Mouse (Mus musculus): Measurements from ENCODE around the gene Hoxa5. TPM values are rescaled to one million over a fixed set of nuclear protein-coding genes. Genes with fewer than 3 reads are reported as not detected.

Hoxa5 gene
- polyA plus RNA-seq, 1 experiment, result 1.6 TPM

DNA sequence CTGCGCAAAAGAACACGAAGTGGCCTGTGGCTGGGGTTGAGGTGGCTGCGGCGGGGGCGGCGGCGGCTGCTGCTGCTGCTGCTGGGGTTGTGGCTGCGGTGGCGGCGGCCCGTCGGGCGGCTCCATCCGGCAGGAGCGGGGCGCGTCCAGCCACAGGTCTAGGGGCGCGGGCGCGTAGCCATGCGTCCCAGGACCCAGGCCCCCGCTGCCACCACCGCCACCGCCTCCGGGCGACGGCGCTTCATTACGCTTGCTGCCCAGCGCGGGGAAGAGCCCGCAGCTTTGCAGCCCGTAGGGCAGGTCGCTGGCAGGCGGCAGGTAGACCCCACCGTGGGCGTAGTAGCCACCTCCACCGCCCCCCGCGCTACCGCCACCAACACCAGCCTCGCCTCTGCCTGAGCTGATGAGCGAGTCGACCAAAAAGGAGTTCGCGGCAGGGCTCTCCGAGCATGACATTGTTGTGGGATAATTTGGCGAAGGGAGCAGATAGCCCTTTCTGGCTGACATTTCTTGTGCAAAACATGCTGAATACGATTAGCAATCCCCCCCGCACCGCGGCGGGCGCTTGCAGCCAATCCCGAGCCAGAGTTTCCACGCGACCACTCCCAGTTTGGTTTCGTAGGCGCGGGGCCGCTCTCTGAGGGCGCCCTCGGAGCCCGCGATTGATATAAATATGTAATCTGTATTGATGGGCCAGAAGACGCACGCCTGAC, 30.2 kb upstream of the Hoxa5 start:
- H3K4me2 ChIP-seq (ENCODE audit: low read depth), result peak overlapping the region; percentile 99
- peak overlapping the region; percentile 73 for H3ac ChIP-seq (ENCODE audit: control insufficient read depth, insufficient read length)
- H3K4me3 ChIP-seq, result peak overlapping the region; percentile 89
- H3K27me3 ChIP-seq (ENCODE audit: control insufficient read depth, insufficient read depth, insufficient read length), result no peaks in the 10 kb centered on the region
- TF ChIP-seq POLR2AphosphoS2 (IDR thresholded peaks at IDR 0.05; ENCODE audit: insufficient read length, low read depth) (peak; percentile 40), USF1 (IDR thresholded peaks at IDR 0.05; ENCODE audit: low read depth) (no peak)
- no peaks in the 10 kb centered on the region for H3K36me3 ChIP-seq (ENCODE audit: control insufficient read depth, insufficient read depth)
- H3K79me2 ChIP-seq (ENCODE audit: control insufficient read depth, insufficient read depth), result peaks cover 91% of the 10 kb centered on the region

DNA sequence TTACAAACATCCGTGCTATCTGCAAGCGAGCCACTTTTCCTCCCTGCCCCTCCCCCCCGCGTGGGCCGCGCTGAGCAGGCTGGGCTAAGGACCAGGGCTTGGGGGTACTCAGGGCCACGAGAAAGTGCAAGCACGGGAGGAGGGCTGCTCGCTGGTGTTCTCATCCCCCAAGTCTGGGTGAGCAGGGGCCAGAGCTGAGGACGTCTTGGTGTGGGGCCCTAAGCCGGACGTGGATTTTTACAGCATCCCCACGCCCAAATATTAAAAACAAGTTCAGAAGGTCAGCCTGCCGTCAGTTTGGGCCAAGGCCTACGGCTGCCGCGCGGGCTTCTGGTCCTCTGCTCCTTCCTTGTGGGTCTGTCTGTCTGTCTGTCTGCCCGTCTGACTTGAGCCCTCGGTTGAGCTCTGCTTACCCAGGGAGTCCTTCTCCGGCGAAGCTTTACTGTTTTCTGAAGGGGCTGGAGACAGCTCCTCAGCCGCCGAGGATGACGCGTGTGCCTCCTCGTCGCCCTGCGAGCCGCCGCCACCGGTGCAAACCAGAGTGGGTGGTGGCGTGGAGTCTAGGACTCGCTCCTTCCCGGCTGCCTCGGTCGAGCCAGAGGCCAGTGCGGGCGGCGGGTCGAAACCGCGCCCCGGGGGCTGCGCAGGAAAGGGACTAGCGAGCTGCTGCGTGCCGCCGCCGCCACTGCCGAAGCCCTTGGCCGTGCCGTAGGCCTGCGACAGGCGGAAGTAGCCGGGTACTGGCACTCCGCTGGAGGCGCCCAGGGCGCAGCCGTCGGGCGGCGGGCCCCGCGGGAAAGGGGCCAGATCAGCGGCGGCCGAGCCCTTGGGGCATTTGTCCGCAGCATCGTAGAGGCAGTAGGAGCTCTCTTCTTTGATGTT, 29.4 kb upstream of the Hoxa5 start:
- H3K27me3 ChIP-seq (ENCODE audit: control insufficient read depth, insufficient read depth, insufficient read length), result no peaks in the 10 kb centered on the region
- no peaks in the 10 kb centered on the region for H3K36me3 ChIP-seq (ENCODE audit: control insufficient read depth, insufficient read depth)
- peak overlapping the region; percentile 99 for H3K4me2 ChIP-seq (ENCODE audit: low read depth)
- peak overlapping the region; percentile 89 for H3K4me3 ChIP-seq
- peak overlapping the region; percentile 73 for H3ac ChIP-seq (ENCODE audit: control insufficient read depth, insufficient read length)
- TF ChIP-seq POLR2AphosphoS2 (IDR thresholded peaks at IDR 0.05; ENCODE audit: insufficient read length, low read depth), result peak; percentile 57
- TF ChIP-seq POLR2A (IDR thresholded peaks at IDR 0.05; ENCODE audit: insufficient read length, low read depth), result peak; percentile 45
- TF ChIP-seq MYOD1 (IDR thresholded peaks at IDR 0.05; ENCODE audit: control insufficient read depth in 1 of 3, insufficient read length in 2 of 3, low read depth in 2 of 3), result peak in 1 of 3 experiments; percentile 18
- TF ChIP-seq CEBPB (IDR thresholded peaks at IDR 0.05; ENCODE audit: insufficient read depth, poor library complexity, severe bottlenecking), result no peak
- peaks cover 90% of the 10 kb centered on the region for H3K79me2 ChIP-seq (ENCODE audit: control insufficient read depth, insufficient read depth)

DNA sequence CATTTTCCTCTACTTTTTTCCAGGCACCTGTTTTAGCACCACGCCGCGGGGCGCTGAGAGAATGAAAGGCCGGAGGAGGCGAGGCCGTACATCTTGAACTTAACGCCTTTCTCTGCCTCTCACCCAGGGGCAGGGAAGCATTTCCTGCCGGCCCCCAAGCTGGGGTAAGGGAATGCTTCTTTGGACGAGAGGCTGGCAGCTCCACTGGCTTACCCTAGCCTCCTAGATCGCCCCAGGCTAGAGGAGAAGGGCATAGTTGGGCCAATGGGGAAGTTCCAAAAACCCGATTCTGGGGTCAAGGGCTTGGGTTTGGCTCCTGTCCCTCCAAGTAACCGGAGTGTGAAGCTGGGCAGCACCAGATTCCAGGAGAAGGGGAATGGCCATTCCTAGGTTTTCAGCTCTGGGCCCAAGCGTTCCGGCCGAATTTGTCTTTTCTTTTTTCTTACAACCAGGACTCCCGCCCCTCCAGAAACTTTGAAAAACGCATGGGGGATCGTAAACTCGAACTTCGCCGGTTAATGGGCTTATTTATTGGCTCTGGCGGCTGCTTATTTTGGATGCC, 28.7 kb upstream of the Hoxa5 start:
- H3K4me2 ChIP-seq (ENCODE audit: low read depth), result peak overlapping the region; percentile 99
- peak overlapping the region; percentile 89 for H3K4me3 ChIP-seq
- no peaks in the 10 kb centered on the region for H3K27me3 ChIP-seq (ENCODE audit: control insufficient read depth, insufficient read depth, insufficient read length)

DNA sequence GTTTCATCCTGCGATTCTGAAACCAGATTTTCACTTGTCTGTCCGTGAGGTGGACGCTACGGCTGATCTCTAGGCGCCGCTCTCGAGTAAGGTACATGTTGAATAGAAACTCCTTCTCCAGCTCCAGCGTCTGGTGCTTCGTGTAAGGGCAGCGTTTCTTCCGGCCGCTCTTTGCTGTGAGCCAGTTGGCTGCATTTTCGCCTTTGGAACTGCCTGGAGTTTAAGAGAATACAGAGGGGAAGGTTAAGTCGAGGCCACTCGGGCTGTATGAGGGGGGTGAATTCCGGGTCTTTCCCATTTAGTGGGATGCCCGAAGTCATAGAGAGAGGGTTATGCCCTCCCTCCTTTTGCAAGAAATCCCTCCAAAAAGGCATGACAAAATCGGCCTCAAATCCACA, 28.2 kb upstream of the Hoxa5 start:
- TF ChIP-seq POLR2A (IDR thresholded peaks at IDR 0.05; ENCODE audit: insufficient read length, low read depth), result no peak
- no peak for TF ChIP-seq E2F4 (IDR thresholded peaks at IDR 0.05; ENCODE audit: insufficient read depth)
- TF ChIP-seq TCF3 (IDR thresholded peaks at IDR 0.05; ENCODE audit: insufficient read length, low read depth), result no peak
- no peak for TF ChIP-seq USF1 (IDR thresholded peaks at IDR 0.05; ENCODE audit: low read depth)
- TF ChIP-seq SRF (IDR thresholded peaks at IDR 0.05; ENCODE audit: control insufficient read depth, insufficient read length, low read depth), result no peak
- TF ChIP-seq TCF12 (IDR thresholded peaks at IDR 0.05; ENCODE audit: insufficient read depth, poor library complexity, severe bottlenecking), result no peak
- TF ChIP-seq REST (IDR thresholded peaks at IDR 0.05; ENCODE audit: insufficient read depth, insufficient read length), result no peak
- no peak for TF ChIP-seq MYOG (IDR thresholded peaks at IDR 0.05; ENCODE audit: control insufficient read depth in 1 of 3, insufficient read depth in 1 of 3, insufficient read length in 2 of 3, low read depth in 2 of 3)
- no peak for TF ChIP-seq POLR2AphosphoS2 (IDR thresholded peaks at IDR 0.05; ENCODE audit: insufficient read length, low read depth)
- TF ChIP-seq MYOD1 (IDR thresholded peaks at IDR 0.05; ENCODE audit: control insufficient read depth in 1 of 3, insufficient read length in 2 of 3, low read depth in 2 of 3), result no peak
- no peak for TF ChIP-seq MAX (IDR thresholded peaks at IDR 0.05; ENCODE audit: low read depth)
- no peak for TF ChIP-seq CEBPB (IDR thresholded peaks at IDR 0.05; ENCODE audit: insufficient read depth, poor library complexity, severe bottlenecking)
- Histone ChIP-seq H3K79me2 (ENCODE audit: control insufficient read depth, insufficient read depth) (peaks cover 89% of the 10 kb centered on the region), H3K4me3 (peak overlapping the region; percentile 89), H3K27me3 (ENCODE audit: control insufficient read depth, insufficient read depth, insufficient read length) (no peaks in the 10 kb centered on the region), H3K36me3 (ENCODE audit: control insufficient read depth, insufficient read depth) (no peaks in the 10 kb centered on the region), H3ac (ENCODE audit: control insufficient read depth, insufficient read length) (peak overlapping the region; percentile 73), H3K4me2 (ENCODE audit: low read depth) (peak overlapping the region; percentile 99)

More for the DNA sequence above, 28.7 kb upstream of the Hoxa5 start:
- H3K79me2 ChIP-seq (ENCODE audit: control insufficient read depth, insufficient read depth), result peaks cover 89% of the 10 kb centered on the region
- peak overlapping the region; percentile 73 for H3ac ChIP-seq (ENCODE audit: control insufficient read depth, insufficient read length)
- no peaks in the 10 kb centered on the region for H3K36me3 ChIP-seq (ENCODE audit: control insufficient read depth, insufficient read depth)
- no peak for TF ChIP-seq TCF12 (IDR thresholded peaks at IDR 0.05; ENCODE audit: insufficient read depth, poor library complexity, severe bottlenecking)
- no peak for TF ChIP-seq MAX (IDR thresholded peaks at IDR 0.05; ENCODE audit: low read depth)
- TF ChIP-seq E2F4 (IDR thresholded peaks at IDR 0.05; ENCODE audit: insufficient read depth), result no peak
- no peak for TF ChIP-seq MYOG (IDR thresholded peaks at IDR 0.05; ENCODE audit: control insufficient read depth in 1 of 3, insufficient read depth in 1 of 3, insufficient read length in 2 of 3, low read depth in 2 of 3)
- TF ChIP-seq POLR2AphosphoS2 (IDR thresholded peaks at IDR 0.05; ENCODE audit: insufficient read length, low read depth), result no peak
- TF ChIP-seq USF1 (IDR thresholded peaks at IDR 0.05; ENCODE audit: low read depth), result no peak
- TF ChIP-seq CEBPB (IDR thresholded peaks at IDR 0.05; ENCODE audit: insufficient read depth, poor library complexity, severe bottlenecking), result no peak
- no peak for TF ChIP-seq MYOD1 (IDR thresholded peaks at IDR 0.05; ENCODE audit: control insufficient read depth in 1 of 3, insufficient read length in 2 of 3, low read depth in 2 of 3)
- no peak for TF ChIP-seq REST (IDR thresholded peaks at IDR 0.05; ENCODE audit: insufficient read depth, insufficient read length)
- TF ChIP-seq POLR2A (IDR thresholded peaks at IDR 0.05; ENCODE audit: insufficient read length, low read depth), result no peak
- no peak for TF ChIP-seq TCF3 (IDR thresholded peaks at IDR 0.05; ENCODE audit: insufficient read length, low read depth)
- TF ChIP-seq SRF (IDR thresholded peaks at IDR 0.05; ENCODE audit: control insufficient read depth, insufficient read length, low read depth), result no peak
